Mouse (Mus musculus) CH12.LX (cell line): ENCODE measurements around the gene Evc2.

Experiments used
- CHD1 ChIP-seq: IDR thresholded peaks from 2 replicates; pipeline ENCODE4 v1.6.1; 2012; ENCODE audit warnings: low read depth, low read length, improper control_type of control experiment, inconsistent platforms
- CTCF ChIP-seq, 2 experiments: IDR thresholded peaks in 1 of 2; conservative IDR thresholded peaks in 1 of 2; 2 replicates each; pipeline ENCODE4 v1.5.1; 2011 to 2012; ENCODE audit warnings: low read depth in 2 of 2, low read length in 2 of 2, improper control_type of control experiment in 1 of 2, inconsistent platforms in 1 of 2, mild to moderate bottlenecking in 1 of 2, moderate library complexity in 1 of 2
- EP300 ChIP-seq: IDR thresholded peaks from 2 replicates; pipeline ENCODE4 v1.6.1; 2011; ENCODE audit warnings: low read length, improper control_type of control experiment
- ETS1 ChIP-seq: conservative IDR thresholded peaks from 2 replicates; pipeline ENCODE4 v1.6.1; 2012; ENCODE audit warnings: low read depth, mild to moderate bottlenecking, inconsistent platforms, low read length, improper control_type of control experiment, moderate library complexity
- JUND ChIP-seq: conservative IDR thresholded peaks from 2 replicates; pipeline ENCODE4 v1.6.1; 2011; ENCODE audit warnings: low read depth, low read length, improper control_type of control experiment
- MAFK ChIP-seq: IDR thresholded peaks from 2 replicates; pipeline ENCODE4 v1.6.1; 2011; ENCODE audit warnings: low read length, improper control_type of control experiment; ENCODE audit not compliant: insufficient replicate concordance
- MXI1 ChIP-seq: IDR thresholded peaks from 2 replicates; pipeline ENCODE4 v1.6.1; 2011; ENCODE audit warnings: mild to moderate bottlenecking, low read depth, low read length, improper control_type of control experiment
- POLR2A ChIP-seq: IDR thresholded peaks from 2 replicates; pipeline ENCODE4 v1.6.1; 2011; ENCODE audit warnings: low read depth, mild to moderate bottlenecking, improper control_type of control experiment, low read length
- SIN3A ChIP-seq: IDR thresholded peaks from 2 replicates; pipeline ENCODE4 v1.6.1; 2012; ENCODE audit warnings: low read length, improper control_type of control experiment, inconsistent platforms
- UBTF ChIP-seq: IDR thresholded peaks from 2 replicates; pipeline ENCODE4 v1.6.1; 2012; ENCODE audit warnings: low read depth, mild to moderate bottlenecking, inconsistent platforms, low read length, improper control_type of control experiment, moderate library complexity
- ZNF384 ChIP-seq: IDR thresholded peaks from 2 replicates; pipeline ENCODE4 v1.6.1; 2012; ENCODE audit warnings: low read depth, low read length, improper control_type of control experiment, inconsistent platforms

DNA sequence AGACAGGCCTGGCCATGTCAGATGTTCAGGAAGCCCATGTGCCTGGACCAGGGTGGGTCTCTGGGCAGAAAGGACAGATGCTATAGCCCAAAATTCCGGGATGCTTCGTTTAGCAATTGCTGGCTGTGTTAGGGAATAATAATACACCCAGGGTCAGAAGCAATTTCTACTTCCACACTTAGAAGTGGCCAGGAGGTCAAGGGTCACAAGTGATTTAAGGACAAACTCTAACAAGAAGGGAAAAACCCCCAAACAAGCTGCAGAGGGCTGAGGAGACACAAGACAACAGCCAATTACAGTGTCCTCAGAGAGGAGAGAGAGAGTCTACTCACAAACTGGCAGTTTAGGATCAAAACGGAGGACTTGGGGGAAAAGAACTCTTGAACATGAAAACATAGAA lies 3.2 kb upstream of the Evc2 start:
- no peak for TF ChIP-seq POLR2A
- no peak for TF ChIP-seq MXI1
- TF ChIP-seq JUND = no peak
- TF ChIP-seq UBTF = no peak
- no peak for TF ChIP-seq ETS1
- no peak for TF ChIP-seq SIN3A
- no peak for TF ChIP-seq EP300
- TF ChIP-seq MAFK = no peak
- TF ChIP-seq ZNF384 = no peak
- no peak for TF ChIP-seq CTCF (conservative IDR thresholded peaks at IDR 0.05 in 1 of 2, IDR thresholded peaks at IDR 0.05 in 1 of 2; ENCODE audit: low read depth in 2 of 2, low read length in 2 of 2)
- TF ChIP-seq CHD1 = no peak
